Mouse (Mus musculus): ENCODE results near the gene Ube2m.

GRCm38 (mm10) chr7:13054287-13055010 is 16.4 kb upstream of the Ube2m start, which contains the start of gene Mzf1:
- TF ChIP-seq CTCF (IDR thresholded peaks at IDR 0.05; ENCODE audit: low read depth, low read length): no peak
- TF ChIP-seq POLR2A (IDR thresholded peaks at IDR 0.05; ENCODE audit: borderline replicate concordance, low read depth, low read length): no peak

Data from bone marrow macrophage, adult 2 months (primary cell).